Mouse (Mus musculus): Measurements from ENCODE around the gene Adra2c. TPM values are rescaled to one million over a fixed set of nuclear protein-coding genes. Genes with fewer than 3 reads are reported as not detected.

Adra2c gene
- polyA plus RNA-seq (2012; rRNA removed) = 0.02 TPM in 1 of 2 replicates, not detected in the other
- polyA plus RNA-seq (2014; fragmentation: Nextera tagmentation; extraction: Ambion mirVana) = not detected in 2 replicates

- H3K9ac ChIP-seq (replicated peaks) = no peak within 1 kb of the TSS
- peak within 1 kb of the TSS; percentile 13; the same call in 1 of the 2 replicates for H3K4me2 ChIP-seq (ENCODE audit: low read depth)
- H3K9me3 ChIP-seq (ENCODE audit: control insufficient read depth, low read length) = no peaks in the 10 kb centered on the region
- H3K4me1 ChIP-seq (replicated peaks; ENCODE audit: control insufficient read depth in 2 of 2, insufficient read depth in 2 of 2, low read length in 1 of 2) = no peaks in the 10 kb centered on the region
- H3K27me3 ChIP-seq (ENCODE audit: control insufficient read depth, insufficient read depth, low read length) = peaks cover 51% of the 10 kb centered on the region
- DNase-seq (ENCODE audit: low read depth in 3 of 3, low spot score in 3 of 3) = no peak
- ATAC-seq (ENCODE audit: insufficient read depth) = no peak
- 38% methylated on average over 3 of the region's 3 CpGs for WGBS (ENCODE audit: insufficient replicate concordance)
- no peak within 1 kb of the TSS for H3K4me3 ChIP-seq (ENCODE audit: insufficient read depth in 1 of 2, low read depth in 2 of 2, low read length in 2 of 2)
- H3K36me3 ChIP-seq (replicated peaks; ENCODE audit: control insufficient read depth, insufficient read depth, low read depth) = no peaks in the 10 kb centered on the region
- no peak within 1 kb of the TSS for H3K27ac ChIP-seq
- no peak for TF ChIP-seq CTCF (IDR thresholded peaks at IDR 0.05; ENCODE audit: low read depth)
- no peak for TF ChIP-seq EP300 (IDR thresholded peaks at IDR 0.05; ENCODE audit: low read depth)
Measured at GRCm38 (mm10) chr5:35278019-35278418, at the start of gene Adra2c. TSS of gene Adra2c (plus strand) at chr5:35278319.

- no peak overlapping the region for H3K27ac ChIP-seq
- no peaks in the 10 kb centered on the region for H3K4me1 ChIP-seq (replicated peaks; ENCODE audit: control insufficient read depth in 2 of 2, insufficient read depth in 2 of 2, low read length in 1 of 2)
- H3K36me3 ChIP-seq (replicated peaks; ENCODE audit: control insufficient read depth, insufficient read depth, low read depth) = no peaks in the 10 kb centered on the region
- WGBS (ENCODE audit: insufficient replicate concordance) = 32% methylated on average over 4 of the region's 4 CpGs
- TF ChIP-seq CTCF (IDR thresholded peaks at IDR 0.05; ENCODE audit: low read depth) = no peak
- TF ChIP-seq EP300 (IDR thresholded peaks at IDR 0.05; ENCODE audit: low read depth) = no peak
- DNase-seq (ENCODE audit: low read depth in 3 of 3, low spot score in 3 of 3) = no peak
- no peak for ATAC-seq (ENCODE audit: insufficient read depth)
- H3K4me2 ChIP-seq (ENCODE audit: low read depth) = no peak overlapping the region
- no peaks in the 10 kb centered on the region for H3K27me3 ChIP-seq (ENCODE audit: control insufficient read depth, insufficient read depth, low read length)
- H3K9me3 ChIP-seq (ENCODE audit: control insufficient read depth, low read length) = no peaks in the 10 kb centered on the region
- H3K9ac ChIP-seq (replicated peaks) = no peak overlapping the region
- H3K4me3 ChIP-seq (ENCODE audit: insufficient read depth in 1 of 2, low read depth in 2 of 2, low read length in 2 of 2) = no peak overlapping the region
Measured at GRCm38 (mm10) chr5:35233142-35233541, 45.0 kb upstream of the Adra2c start.

- Histone ChIP-seq H3K4me1 (replicated peaks; ENCODE audit: control insufficient read depth in 2 of 2, insufficient read depth in 2 of 2, low read length in 1 of 2) (no peaks in the 10 kb centered on the region), H3K36me3 (replicated peaks; ENCODE audit: control insufficient read depth, insufficient read depth, low read depth) (no peaks in the 10 kb centered on the region), H3K4me3 (ENCODE audit: insufficient read depth in 1 of 2, low read depth in 2 of 2, low read length in 2 of 2) (no peak overlapping the region), H3K27ac (no peak overlapping the region), H3K9me3 (ENCODE audit: control insufficient read depth, low read length) (no peaks in the 10 kb centered on the region), H3K9ac (replicated peaks) (no peak overlapping the region), H3K27me3 (ENCODE audit: control insufficient read depth, insufficient read depth, low read length) (no peaks in the 10 kb centered on the region), H3K4me2 (ENCODE audit: low read depth) (no peak overlapping the region)
- TF ChIP-seq CTCF (IDR thresholded peaks at IDR 0.05; ENCODE audit: low read depth) = no peak
- no peak for TF ChIP-seq EP300 (IDR thresholded peaks at IDR 0.05; ENCODE audit: low read depth)
- no peak for DNase-seq (ENCODE audit: low read depth in 3 of 3, low spot score in 3 of 3)
- ATAC-seq (ENCODE audit: insufficient read depth) = no peak
- 61% methylated on average over 4 of the region's 4 CpGs for WGBS (ENCODE audit: insufficient replicate concordance)
Measured at GRCm38 (mm10) chr5:35237757-35238156, 40.4 kb upstream of the Adra2c start.

- no peak for DNase-seq (ENCODE audit: low read depth in 3 of 3, low spot score in 3 of 3)
- Histone ChIP-seq H3K4me2 (ENCODE audit: low read depth) (no peak overlapping the region), H3K9ac (replicated peaks) (no peak overlapping the region), H3K27ac (no peak overlapping the region), H3K27me3 (ENCODE audit: control insufficient read depth, insufficient read depth, low read length) (no peaks in the 10 kb centered on the region), H3K4me1 (replicated peaks; ENCODE audit: control insufficient read depth in 2 of 2, insufficient read depth in 2 of 2, low read length in 1 of 2) (no peaks in the 10 kb centered on the region), H3K36me3 (replicated peaks; ENCODE audit: control insufficient read depth, insufficient read depth, low read depth) (no peaks in the 10 kb centered on the region), H3K4me3 (ENCODE audit: insufficient read depth in 1 of 2, low read depth in 2 of 2, low read length in 2 of 2) (no peak overlapping the region), H3K9me3 (ENCODE audit: control insufficient read depth, low read length) (no peaks in the 10 kb centered on the region)
- 56% methylated on average over 2 of the region's 2 CpGs for WGBS (ENCODE audit: insufficient replicate concordance)
- TF ChIP-seq CTCF (IDR thresholded peaks at IDR 0.05; ENCODE audit: low read depth) = no peak
- TF ChIP-seq EP300 (IDR thresholded peaks at IDR 0.05; ENCODE audit: low read depth) = no peak
- ATAC-seq (ENCODE audit: insufficient read depth) = no peak
Measured at GRCm38 (mm10) chr5:35238627-35239026, 39.5 kb upstream of the Adra2c start.

- Histone ChIP-seq H3K27me3 (ENCODE audit: control insufficient read depth, insufficient read depth, low read length) (no peaks in the 10 kb centered on the region), H3K36me3 (replicated peaks; ENCODE audit: control insufficient read depth, insufficient read depth, low read depth) (no peaks in the 10 kb centered on the region), H3K4me1 (replicated peaks; ENCODE audit: control insufficient read depth in 2 of 2, insufficient read depth in 2 of 2, low read length in 1 of 2) (no peaks in the 10 kb centered on the region), H3K4me2 (ENCODE audit: low read depth) (no peak overlapping the region), H3K4me3 (ENCODE audit: insufficient read depth in 1 of 2, low read depth in 2 of 2, low read length in 2 of 2) (no peak overlapping the region), H3K9me3 (ENCODE audit: control insufficient read depth, low read length) (no peaks in the 10 kb centered on the region), H3K27ac (no peak overlapping the region), H3K9ac (replicated peaks) (no peak overlapping the region)
- no peak for ATAC-seq (ENCODE audit: insufficient read depth)
- no peak for DNase-seq (ENCODE audit: low read depth in 3 of 3, low spot score in 3 of 3)
- no peak for TF ChIP-seq EP300 (IDR thresholded peaks at IDR 0.05; ENCODE audit: low read depth)
- no peak for TF ChIP-seq CTCF (IDR thresholded peaks at IDR 0.05; ENCODE audit: low read depth)
- 44% methylated on average over 3 of the region's 3 CpGs for WGBS (ENCODE audit: insufficient replicate concordance)
Measured at GRCm38 (mm10) chr5:35241556-35241955, 36.6 kb upstream of the Adra2c start.

All from liver, embryonic 14.5 days (tissue).